Mouse (Mus musculus): Measurements from ENCODE around the gene Sag.
A peak's percentile ranks its signal among the peaks of the same experiment; 100 is the strongest.
"Not testable (repeated sequence)": the region's sequence is repeated elsewhere in the genome, so short reads cannot be mapped to it uniquely, and the experiment has no call there.

The Sag gene

GRCm38 (mm10) chr1:87825281-87825680 lies 21.8 kb downstream of the Sag start:
- DNase-seq: no peak

- no peak for DNase-seq
Measured at GRCm38 (mm10) chr1:87825991-87826390, 22.5 kb downstream of the Sag start.

- no peak for DNase-seq
Measured at GRCm38 (mm10) chr1:87826474-87826873, 23.0 kb downstream of the Sag start.

- not testable (repeated sequence) for DNase-seq
Measured at GRCm38 (mm10) chr1:87827476-87827875, 24.0 kb downstream of the Sag start.

- peak; percentile 50 to 61 for DNase-seq
Measured at GRCm38 (mm10) chr1:87828185-87828584, 24.7 kb downstream of the Sag start.

- DNase-seq: no peak
Measured at GRCm38 (mm10) chr1:87828926-87829580, 25.6 kb downstream of the Sag start.

GRCm38 (mm10) chr1:87829621-87830211 lies 26.2 kb downstream of the Sag start:
- peak; percentile 20 to 52 for DNase-seq

- no peak for DNase-seq
Measured at GRCm38 (mm10) chr1:87836453-87836852, 33.0 kb downstream of the Sag start.

- no peak for DNase-seq
Measured at GRCm38 (mm10) chr1:87837018-87837417, 33.5 kb downstream of the Sag start.

GRCm38 (mm10) chr1:87840411-87841208 lies 37.1 kb downstream of the Sag start:
- no peak for DNase-seq

GRCm38 (mm10) chr1:87846801-87847474 lies 43.5 kb downstream of the Sag start:
- DNase-seq: peak; percentile 46 to 67

- DNase-seq: no peak
Measured at GRCm38 (mm10) chr1:87847475-87848168, 44.1 kb downstream of the Sag start.

- DNase-seq: no peak
Measured at GRCm38 (mm10) chr1:87848237-87848996, 44.9 kb downstream of the Sag start.

- DNase-seq: no peak
Measured at GRCm38 (mm10) chr1:87849278-87849677, 45.8 kb downstream of the Sag start.

- DNase-seq: no peak
Measured at GRCm38 (mm10) chr1:87851344-87851743, 47.9 kb downstream of the Sag start.

GRCm38 (mm10) chr1:87852081-87852790 lies 48.8 kb downstream of the Sag start:
- DNase-seq: no peak

- peak; percentile 83 to 87 for DNase-seq
Measured at GRCm38 (mm10) chr1:87852892-87853600, 49.6 kb downstream of the Sag start, which contains the start of gene Dgkd. Gene Dgkd (plus strand): TSS chr1:87853287.

GRCm38 (mm10) chr1:87853601-87854361 lies 50.3 kb downstream of the Sag start:
- DNase-seq: peak in 1 of 2 experiments; percentile 40

- DNase-seq: no peak
Measured at GRCm38 (mm10) chr1:87854411-87854810, 50.9 kb downstream of the Sag start.

- DNase-seq: peak in 1 of 2 experiments; percentile 19
Measured at GRCm38 (mm10) chr1:87854851-87855251, 51.4 kb downstream of the Sag start.

All from lung, postnatal 4 days (tissue).